Mouse (Mus musculus) heart, adult 9 months (tissue): ENCODE results near the gene Prkcb.

Experiments
- DNase-seq, 2 experiments: peaks; one replicate each; pipeline ENCODE4 v3.0.0; 2022; ENCODE audit warnings: low spot score in 2 of 2

Prkcb gene

GRCm38 (mm10) chr7:122667903-122668302 is 379.4 kb downstream of the Prkcb start:
- DNase-seq: no peak

- DNase-seq: no peak
Measured at GRCm38 (mm10) chr7:122670442-122670872, 381.9 kb downstream of the Prkcb start, which contains the start of gene Cacng3. Cacng3 (plus strand) TSS chr7:122670492.

- DNase-seq: peak; percentile 49 to 63
Measured at GRCm38 (mm10) chr7:122670873-122671641, 382.5 kb downstream of the Prkcb start.

GRCm38 (mm10) chr7:122672981-122673380 is 384.4 kb downstream of the Prkcb start:
- DNase-seq: no peak

- DNase-seq: no peak
Measured at GRCm38 (mm10) chr7:122675207-122675606, 386.7 kb downstream of the Prkcb start.
